Mouse (Mus musculus) kidney, postnatal 0 days (tissue): ENCODE data around the gene Irf4. TPM values are rescaled to one million over a fixed set of nuclear protein-coding genes. Genes with fewer than 3 reads are reported as not detected.

Source experiments
- ATAC-seq: fragments of 200-750 bp; cut with Nextera tagmentation; replicated peaks from 2 replicates; pipeline ENCODE4 v1.8.0; 2017; ENCODE audit warnings: low read depth, moderate number of reproducible peaks, moderate TSS enrichment, moderate library complexity; ENCODE audit not compliant: low FRiP score
- DNase-seq: peaks from one replicate; pipeline ENCODE4 v3.0.0-alpha.2; 2016; ENCODE audit warnings: low spot score
- H3K27ac ChIP-seq: fragments of 300-500 bp; sonication (generic); 2 replicates; pipeline ENCODE4 v1.5.1; 2014; ENCODE audit warnings: mild to moderate bottlenecking
- H3K27me3 ChIP-seq: fragments of 300-500 bp; sonication (generic); 2 replicates; pipeline ENCODE4 v1.6.1; 2014; ENCODE audit warnings: low read length, mixed read lengths; ENCODE audit not compliant: insufficient read depth
- H3K36me3 ChIP-seq: fragments of 300-500 bp; sonication (generic); 2 replicates; pipeline ENCODE4 v1.6.1; 2014; ENCODE audit warnings: low read length, mixed read lengths; ENCODE audit not compliant: insufficient read depth
- H3K4me1 ChIP-seq: fragments of 300-500 bp; sonication (generic); replicated peaks from 2 replicates; pipeline ENCODE4 v1.6.1; 2014; ENCODE audit warnings: antibody characterized with exemption, low read length, mixed read lengths; ENCODE audit not compliant: insufficient read depth
- H3K4me2 ChIP-seq: fragments of 300-500 bp; sonication (generic); 2 replicates; pipeline ENCODE4 v1.6.1; 2014; ENCODE audit warnings: mild to moderate bottlenecking, low read length, moderate library complexity, mixed read lengths
- H3K4me3 ChIP-seq: fragments of 300-500 bp; sonication (generic); replicated peaks from 2 replicates; pipeline ENCODE4 v1.5.1; 2014; ENCODE audit warnings: low read depth, low read length
- H3K9ac ChIP-seq: fragments of 300-500 bp; sonication (generic); 2 replicates; pipeline ENCODE4 v1.6.1; 2014; ENCODE audit warnings: low read depth, low read length
- H3K9me3 ChIP-seq: fragments of 300-500 bp; sonication (generic); replicated peaks from 2 replicates; pipeline ENCODE4 v1.6.1; 2016; ENCODE audit warnings: low read length, inconsistent platforms, mixed read lengths
- CTCF ChIP-seq: IDR thresholded peaks from 2 replicates; pipeline ENCODE4 v1.5.1; 2016; ENCODE audit warnings: antibody characterized with exemption, low read depth, mild to moderate bottlenecking, moderate library complexity
- WGBS: fragments of 180-500 bp; shearing (Covaris S2); extraction: QIAGEN DNeasy Blood & Tissue Kit; methylation state at CpG from one replicate; pipeline ENCODE4 v1.1.7; 2014; 5-methylcytosine and 5-hydroxymethylcytosine counted together
- polyA plus RNA-seq: library from polyadenylated mRNA; unstranded; fragments of >200 nt; fragmentation: Nextera tagmentation; extraction: Ambion mirVana; gene quantifications from 2 replicates; pipeline ENCODE4 v1.2.1, GENCODE M21; 2015

Irf4 gene
- polyA plus RNA-seq, 1 experiment from 2014 or later, result 0.09 TPM

DNA sequence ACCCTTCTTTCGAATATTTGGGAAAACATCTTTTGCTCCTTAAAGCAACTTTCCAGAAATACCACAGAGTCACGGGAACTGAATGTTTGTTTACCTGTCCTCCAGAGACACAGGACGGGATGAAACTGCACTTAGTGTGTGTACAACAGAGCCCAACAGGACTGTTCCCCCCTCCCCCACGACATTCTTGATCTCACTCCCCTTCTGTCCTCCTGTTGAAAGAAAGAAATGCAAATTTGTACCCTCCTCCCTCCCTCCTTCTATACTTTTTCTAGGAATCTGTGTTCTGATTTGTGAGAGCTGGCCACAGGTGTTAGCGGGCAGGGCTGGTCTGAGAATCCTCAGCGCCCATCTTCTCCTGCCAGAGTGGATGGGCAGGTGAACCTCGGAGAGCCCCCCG lies 25.2 kb upstream of the Irf4 start:
- ATAC-seq (no peak), DNase-seq (no peak)
- Histone ChIP-seq H3K9ac (no peak overlapping the region), H3K4me3 (no peak overlapping the region), H3K27me3 (no peaks in the 10 kb centered on the region), H3K27ac (no peak overlapping the region), H3K4me1 (no peaks in the 10 kb centered on the region), H3K36me3 (no peaks in the 10 kb centered on the region), H3K9me3 (no peaks in the 10 kb centered on the region), H3K4me2 (no peak overlapping the region)
- WGBS, result 67% methylated on average over 8 of the region's 8 CpGs
- TF ChIP-seq CTCF, result no peak

DNA sequence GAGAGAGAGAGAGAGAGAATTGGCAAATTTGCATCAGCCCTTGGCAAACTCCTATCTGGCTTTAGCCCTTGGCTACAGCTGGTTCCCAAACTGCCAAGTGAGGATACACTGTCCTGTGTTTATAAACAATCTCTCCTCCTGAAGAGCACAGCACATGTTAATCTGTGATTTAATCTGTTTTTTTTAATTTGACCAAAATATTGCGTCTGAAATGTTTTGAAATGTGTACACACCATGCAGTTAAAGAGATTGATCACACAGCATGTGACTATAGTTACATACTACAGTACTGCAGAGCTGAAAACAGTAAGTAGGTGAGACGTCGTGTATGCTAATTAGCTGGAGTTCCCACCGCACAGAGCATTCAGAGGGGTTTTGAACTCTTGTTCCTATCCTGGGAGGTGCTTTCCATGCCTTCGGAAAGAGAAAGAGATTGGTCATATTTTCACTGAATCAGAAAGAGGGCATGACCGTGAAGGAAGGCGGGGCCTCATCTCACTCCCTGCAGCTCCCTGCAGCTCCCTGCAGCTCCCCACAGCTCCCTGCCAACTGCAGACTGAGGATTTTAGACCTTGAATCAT lies 24.2 kb upstream of the Irf4 start:
- Histone ChIP-seq H3K4me2 (no peak overlapping the region), H3K4me1 (no peaks in the 10 kb centered on the region)
- DNase-seq, result no peak

DNA sequence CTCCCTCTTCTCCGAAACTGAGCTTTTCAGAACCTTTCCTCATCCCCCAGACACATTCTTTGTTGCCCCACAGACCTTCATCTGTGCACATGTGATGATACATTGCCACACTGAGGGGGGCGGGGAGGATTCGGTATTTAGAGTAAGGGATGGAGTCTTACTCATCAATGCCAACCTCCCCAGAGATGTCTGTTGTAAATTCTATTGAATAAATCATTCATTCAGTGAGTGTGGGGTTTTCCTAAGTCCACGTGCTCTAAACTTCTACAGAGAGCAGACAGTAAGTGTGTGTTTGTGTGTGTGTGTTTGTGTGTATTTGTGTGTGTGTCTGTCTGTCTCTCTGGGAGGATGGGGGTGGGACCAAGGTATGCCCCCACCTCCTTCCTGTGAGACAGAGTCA lies 22.1 kb upstream of the Irf4 start:
- H3K27ac ChIP-seq, result no peak overlapping the region
- H3K9ac ChIP-seq, result no peak overlapping the region
- no peaks in the 10 kb centered on the region for H3K27me3 ChIP-seq
- H3K4me1 ChIP-seq, result no peaks in the 10 kb centered on the region
- no peak for ATAC-seq
- H3K36me3 ChIP-seq, result no peaks in the 10 kb centered on the region
- H3K4me2 ChIP-seq, result no peak overlapping the region
- 80% methylated on average over 4 of the region's 4 CpGs for WGBS
- no peaks in the 10 kb centered on the region for H3K9me3 ChIP-seq
- no peak for TF ChIP-seq CTCF
- DNase-seq, result no peak
- H3K4me3 ChIP-seq, result no peak overlapping the region

More for the DNA sequence above, 24.2 kb upstream of the Irf4 start:
- no peaks in the 10 kb centered on the region for H3K27me3 ChIP-seq
- WGBS, result 32% methylated on average over 7 of the region's 7 CpGs
- no peak for ATAC-seq
- no peak overlapping the region for H3K4me3 ChIP-seq
- no peaks in the 10 kb centered on the region for H3K36me3 ChIP-seq
- no peak overlapping the region for H3K9ac ChIP-seq
- H3K9me3 ChIP-seq, result no peaks in the 10 kb centered on the region
- no peak for TF ChIP-seq CTCF
- no peak overlapping the region for H3K27ac ChIP-seq

DNA sequence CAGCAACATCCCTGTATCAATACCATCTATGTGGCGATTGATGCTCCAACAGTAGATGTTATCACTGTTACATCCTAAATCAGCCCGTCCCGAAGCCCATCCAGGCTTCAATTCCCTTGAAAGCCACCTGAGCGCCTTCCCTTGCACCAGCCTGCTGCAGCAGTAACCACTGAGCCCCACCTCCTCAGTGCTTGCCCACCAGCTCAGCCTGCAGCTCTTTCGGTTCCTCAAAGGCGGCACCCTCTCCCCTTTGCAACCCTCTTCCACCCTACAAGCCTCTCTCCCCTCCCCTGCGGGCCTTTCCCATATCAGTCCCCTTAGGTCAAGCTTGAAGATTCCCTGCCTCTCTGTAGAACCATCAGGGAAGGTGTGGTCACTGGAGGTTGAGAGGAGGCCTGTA lies 20.9 kb upstream of the Irf4 start:
- no peak for TF ChIP-seq CTCF
- Histone ChIP-seq H3K9me3 (no peaks in the 10 kb centered on the region), H3K9ac (no peak overlapping the region), H3K4me2 (no peak overlapping the region), H3K4me1 (no peaks in the 10 kb centered on the region), H3K27me3 (no peaks in the 10 kb centered on the region), H3K4me3 (no peak overlapping the region), H3K36me3 (no peaks in the 10 kb centered on the region), H3K27ac (no peak overlapping the region)
- ATAC-seq (no peak), DNase-seq (no peak)
- 95% methylated on average over 7 of the region's 7 CpGs for WGBS

DNA sequence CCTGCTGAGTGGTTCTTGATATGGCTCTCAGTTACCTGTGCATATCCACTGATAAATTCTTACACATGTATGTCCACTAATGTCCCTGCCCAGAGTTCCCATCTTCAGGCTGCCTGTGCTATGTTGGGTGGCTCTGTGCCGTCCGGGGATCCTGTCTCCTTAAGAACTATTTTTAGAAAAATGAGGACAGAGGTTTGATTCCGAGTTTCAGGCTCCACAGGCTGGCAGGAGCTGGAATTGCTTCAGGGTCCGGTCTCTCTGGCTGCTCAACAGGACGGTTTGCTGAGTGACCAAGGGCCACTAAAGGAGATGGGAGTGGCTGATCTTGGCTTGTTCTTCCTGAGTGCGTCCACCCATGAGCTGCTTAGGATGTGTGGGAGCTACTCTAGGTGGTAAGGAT lies 19.8 kb upstream of the Irf4 start:
- H3K9ac ChIP-seq, result no peak overlapping the region
- H3K4me3 ChIP-seq, result no peak overlapping the region
- TF ChIP-seq CTCF, result peak; percentile 51
- ATAC-seq, result no peak
- WGBS, result 19% methylated on average over 6 of the region's 6 CpGs
- DNase-seq, result peak; percentile 46
- no peak overlapping the region for H3K27ac ChIP-seq
- H3K36me3 ChIP-seq, result no peaks in the 10 kb centered on the region
- H3K4me1 ChIP-seq, result no peaks in the 10 kb centered on the region
- no peak overlapping the region for H3K4me2 ChIP-seq
- no peaks in the 10 kb centered on the region for H3K27me3 ChIP-seq
- H3K9me3 ChIP-seq, result no peaks in the 10 kb centered on the region

DNA sequence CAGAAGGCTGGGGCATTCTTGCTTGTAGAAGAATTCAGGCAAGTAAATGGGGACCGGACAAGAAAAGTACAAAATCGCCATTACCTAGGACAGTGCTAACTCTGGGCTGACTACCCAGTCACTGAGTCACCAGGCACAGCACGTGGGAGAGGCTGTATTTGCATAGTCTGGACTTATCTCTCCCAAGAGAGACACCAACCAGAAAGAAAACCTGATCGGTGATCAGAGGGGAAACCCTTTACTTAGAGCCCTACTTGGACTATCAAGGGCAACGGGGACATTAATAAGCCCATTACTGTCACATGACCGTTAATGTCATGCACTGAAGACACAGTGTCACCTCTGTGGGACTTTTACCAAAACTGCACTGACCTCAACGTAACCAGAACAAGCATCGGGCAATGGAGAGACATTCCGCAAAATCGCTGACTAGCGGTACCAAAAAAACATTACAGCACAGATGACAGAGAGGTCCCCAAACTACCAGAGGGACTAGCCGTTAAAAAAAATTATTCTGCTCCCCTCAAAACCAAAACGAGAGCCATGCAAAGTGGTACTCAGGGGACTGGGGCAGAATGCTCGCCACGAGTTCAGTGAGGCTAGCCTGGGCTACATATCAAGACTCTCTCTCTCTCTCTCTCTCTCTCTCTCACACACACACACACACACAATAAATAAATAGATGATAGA lies 18.8 kb upstream of the Irf4 start:
- ATAC-seq (no peak), DNase-seq (no peak)
- Histone ChIP-seq H3K36me3 (no peaks in the 10 kb centered on the region), H3K4me2 (no peak overlapping the region), H3K4me1 (no peaks in the 10 kb centered on the region), H3K9me3 (no peaks in the 10 kb centered on the region), H3K27ac (no peak overlapping the region), H3K27me3 (no peaks in the 10 kb centered on the region), H3K9ac (no peak overlapping the region), H3K4me3 (no peak overlapping the region)
- no peak for TF ChIP-seq CTCF
- WGBS, result 78% methylated on average over 15 of the region's 15 CpGs
